Mouse (Mus musculus): ENCODE measurements around the gene Ints5. TPM values are rescaled to one million over a fixed set of nuclear protein-coding genes. Genes with fewer than 3 reads are reported as not detected.

Gene Ints5
- polyA plus RNA-seq, 1 experiment from 2014 or later = 23.9 TPM

Small RNAs within 50 kb of the gene (microRNA-seq; reads per million reads assigned to microRNA genes)
- not detected for gene Mir5136

Other genes starting within 250 kb of the Ints5 start
- 0.04 TPM in 1 of 2 replicates, not detected in the other for gene Chrm1, start 229.2 kb upstream of the Ints5 start, polyA plus RNA-seq (2015; fragmentation: Nextera tagmentation; extraction: Ambion mirVana)
- 72.8 and 74.8 TPM in 2 replicates for gene Slc3a2, start 169.6 kb upstream of the Ints5 start, polyA plus RNA-seq (2015; fragmentation: Nextera tagmentation; extraction: Ambion mirVana)
- 54.1 and 60.0 TPM in 2 replicates for gene Wdr74, start 157.2 kb upstream of the Ints5 start, polyA plus RNA-seq (2015; fragmentation: Nextera tagmentation; extraction: Ambion mirVana)
- gene 1700092M07Rik, start 152.3 kb upstream of the Ints5 start, polyA plus RNA-seq (2015; fragmentation: Nextera tagmentation; extraction: Ambion mirVana) = 1.3 and 1.4 TPM in 2 replicates
- 81.1 and 87.5 TPM in 2 replicates for gene Stx5a, start 151.6 kb upstream of the Ints5 start, polyA plus RNA-seq (2015; fragmentation: Nextera tagmentation; extraction: Ambion mirVana)
- 123 and 124 TPM in 2 replicates for gene Nxf1, start 135.9 kb upstream of the Ints5 start, polyA plus RNA-seq (2015; fragmentation: Nextera tagmentation; extraction: Ambion mirVana)
- gene Tmem223, start 122.0 kb upstream of the Ints5 start, polyA plus RNA-seq (2015; fragmentation: Nextera tagmentation; extraction: Ambion mirVana) = 154 and 167 TPM in 2 replicates
- 54.5 and 60.7 TPM in 2 replicates for gene Tmem179b, start 118.5 kb upstream of the Ints5 start, polyA plus RNA-seq (2015; fragmentation: Nextera tagmentation; extraction: Ambion mirVana)
- gene Taf6l, start 106.6 kb upstream of the Ints5 start, polyA plus RNA-seq (2015; fragmentation: Nextera tagmentation; extraction: Ambion mirVana) = 18.2 and 19.6 TPM in 2 replicates
- 129 and 143 TPM in 2 replicates for gene Polr2g, start 94.4 kb upstream of the Ints5 start, polyA plus RNA-seq (2015; fragmentation: Nextera tagmentation; extraction: Ambion mirVana)
- 3.7 and 3.9 TPM in 2 replicates for gene Zbtb3, start 90.5 kb upstream of the Ints5 start, polyA plus RNA-seq (2015; fragmentation: Nextera tagmentation; extraction: Ambion mirVana)
- gene Ttc9c, start 73.7 kb upstream of the Ints5 start, polyA plus RNA-seq (2015; fragmentation: Nextera tagmentation; extraction: Ambion mirVana) = 32.9 and 38.9 TPM in 2 replicates
- 2.9 TPM in 2 replicates for gene Hnrnpul2, start 73.0 kb upstream of the Ints5 start, polyA plus RNA-seq (2015; fragmentation: Nextera tagmentation; extraction: Ambion mirVana)
- not detected in 2 replicates for gene AC129217.1, start 63.2 kb upstream of the Ints5 start, polyA plus RNA-seq (2015; fragmentation: Nextera tagmentation; extraction: Ambion mirVana)
- gene Bscl2, start 55.5 kb upstream of the Ints5 start, polyA plus RNA-seq (2015; fragmentation: Nextera tagmentation; extraction: Ambion mirVana) = 44.6 and 45.3 TPM in 2 replicates
- 2.2 TPM in 2 replicates for gene Gng3, start 53.8 kb upstream of the Ints5 start, polyA plus RNA-seq (2015; fragmentation: Nextera tagmentation; extraction: Ambion mirVana)
- gene Lrrn4cl, start 42.2 kb upstream of the Ints5 start, polyA plus RNA-seq (2015; fragmentation: Nextera tagmentation; extraction: Ambion mirVana) = 0.79 and 0.88 TPM in 2 replicates
- 112 and 139 TPM in 2 replicates for gene Ubxn1, start 21.5 kb upstream of the Ints5 start, polyA plus RNA-seq (2015; fragmentation: Nextera tagmentation; extraction: Ambion mirVana)
- gene Uqcc3, start 12.1 kb upstream of the Ints5 start, polyA plus RNA-seq (2015; fragmentation: Nextera tagmentation; extraction: Ambion mirVana) = 56.6 and 62.6 TPM in 2 replicates
- gene Lbhd1, start 9.3 kb upstream of the Ints5 start, polyA plus RNA-seq (2015; fragmentation: Nextera tagmentation; extraction: Ambion mirVana) = 48.2 and 49.5 TPM in 2 replicates
- gene Gm49403, start 9.1 kb upstream of the Ints5 start, polyA plus RNA-seq (2015; fragmentation: Nextera tagmentation; extraction: Ambion mirVana) = not detected in 2 replicates
- gene 1810009A15Rik, start 4.2 kb upstream of the Ints5 start, polyA plus RNA-seq (2015; fragmentation: Nextera tagmentation; extraction: Ambion mirVana) = 61.9 and 71.3 TPM in 2 replicates
- gene Gm49416, start 4.1 kb upstream of the Ints5 start, polyA plus RNA-seq (2015; fragmentation: Nextera tagmentation; extraction: Ambion mirVana) = not detected in 2 replicates
- 63.5 and 63.8 TPM in 2 replicates for gene Ganab, start 5.1 kb downstream of the Ints5 start, polyA plus RNA-seq (2015; fragmentation: Nextera tagmentation; extraction: Ambion mirVana)
- gene B3gat3, start 27.4 kb downstream of the Ints5 start, polyA plus RNA-seq (2015; fragmentation: Nextera tagmentation; extraction: Ambion mirVana) = 40.6 and 41.4 TPM in 2 replicates
- gene Rom1, start 36.4 kb downstream of the Ints5 start, polyA plus RNA-seq (2015; fragmentation: Nextera tagmentation; extraction: Ambion mirVana) = 2.4 and 2.7 TPM in 2 replicates
- 14.4 and 14.9 TPM in 2 replicates for gene Eml3, start 36.5 kb downstream of the Ints5 start, polyA plus RNA-seq (2015; fragmentation: Nextera tagmentation; extraction: Ambion mirVana)
- 83.6 and 88.0 TPM in 2 replicates for gene Mta2, start 48.9 kb downstream of the Ints5 start, polyA plus RNA-seq (2015; fragmentation: Nextera tagmentation; extraction: Ambion mirVana)
- gene Tut1, start 60.8 kb downstream of the Ints5 start, polyA plus RNA-seq (2015; fragmentation: Nextera tagmentation; extraction: Ambion mirVana) = 16.3 and 17.1 TPM in 2 replicates
- 251 and 281 TPM in 2 replicates for gene Eef1g, start 74.0 kb downstream of the Ints5 start, polyA plus RNA-seq (2015; fragmentation: Nextera tagmentation; extraction: Ambion mirVana)
- gene Ahnak, start 96.3 kb downstream of the Ints5 start, polyA plus RNA-seq (2015; fragmentation: Nextera tagmentation; extraction: Ambion mirVana) = 22.8 TPM in 2 replicates
- gene Scgb1a1, start 195.0 kb downstream of the Ints5 start, polyA plus RNA-seq (2015; fragmentation: Nextera tagmentation; extraction: Ambion mirVana) = not detected in 2 replicates
- gene Asrgl1, start 242.6 kb downstream of the Ints5 start, polyA plus RNA-seq (2015; fragmentation: Nextera tagmentation; extraction: Ambion mirVana) = 12.6 and 13.7 TPM in 2 replicates

All from heart, embryonic 13.5 days (tissue).